Mouse (Mus musculus) liver, adult 2 months (tissue): ENCODE data around the gene Batf.

Experiments used
- CTCF ChIP-seq: fragments of 200-500 bp; IDR thresholded peaks from 2 replicates; pipeline ENCODE4 v1.5.1; 2011; ENCODE audit warnings: low read depth, low read length, control low read depth
- POLR2A ChIP-seq: fragments of 200-500 bp; IDR thresholded peaks from 2 replicates; pipeline ENCODE4 v1.6.1; 2011; ENCODE audit warnings: low read length, control low read depth; ENCODE audit not compliant: insufficient read depth; ENCODE audit errors: extremely low read depth

- TF ChIP-seq CTCF: no peak
- TF ChIP-seq POLR2A: no peak
Measured at GRCm38 (mm10) chr12:85684411-85685275, 1.8 kb upstream of the Batf start.
